Mouse (Mus musculus): ENCODE results near the gene Car10.

Car10 gene

DNA sequence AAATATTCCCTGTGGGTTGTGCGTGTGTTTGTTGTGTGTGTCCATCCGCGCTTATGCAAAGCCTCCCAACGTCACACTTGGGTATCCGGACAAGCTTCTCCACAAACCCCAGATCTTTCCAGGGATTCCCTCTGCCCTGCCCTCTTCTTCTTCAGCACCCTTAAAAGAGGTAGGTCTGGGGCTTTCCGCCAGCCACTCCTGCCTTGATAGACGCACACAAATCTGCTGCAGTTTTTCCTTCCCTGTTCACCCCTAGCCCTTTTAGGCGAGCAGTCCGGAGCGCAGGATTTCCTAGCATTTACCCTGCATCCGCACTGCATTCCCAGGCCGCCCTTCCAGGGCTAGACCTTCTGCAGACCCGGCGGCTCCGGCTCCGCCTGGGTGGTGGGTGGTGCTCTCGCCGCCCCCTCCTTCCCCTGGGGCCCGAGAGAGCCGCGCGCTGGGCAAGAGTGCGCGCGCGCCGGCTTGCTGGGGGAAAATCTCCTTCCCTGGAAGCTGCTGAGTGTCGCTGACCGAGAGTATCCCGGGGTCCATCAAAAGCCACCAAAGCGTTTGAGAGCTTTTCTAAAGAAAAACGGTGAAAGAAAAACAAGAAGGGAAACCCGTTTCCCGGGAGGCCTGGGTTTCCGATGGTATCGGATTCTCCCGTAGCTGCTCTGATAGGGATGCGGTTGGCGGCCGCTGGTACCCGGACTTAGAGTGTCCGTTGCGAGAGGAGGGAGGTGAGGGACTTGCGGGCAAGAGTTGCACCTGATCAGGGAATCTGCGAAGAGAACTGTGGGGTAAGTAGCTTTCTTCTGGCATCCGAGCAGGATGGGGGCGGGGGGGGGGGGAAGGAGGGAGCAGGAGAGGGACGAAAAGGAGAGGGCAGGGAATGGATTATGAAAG, at the start of gene Car10:
Gene Car10, plus strand, starts transcription at position 88 of the 888 bp plus-strand sequence.
- DNase-seq, result no peak

GRCm38 (mm10) chr11:93065021-93065420, 32.8 kb upstream of the Car10 start:
- DNase-seq, result no peak

DNA sequence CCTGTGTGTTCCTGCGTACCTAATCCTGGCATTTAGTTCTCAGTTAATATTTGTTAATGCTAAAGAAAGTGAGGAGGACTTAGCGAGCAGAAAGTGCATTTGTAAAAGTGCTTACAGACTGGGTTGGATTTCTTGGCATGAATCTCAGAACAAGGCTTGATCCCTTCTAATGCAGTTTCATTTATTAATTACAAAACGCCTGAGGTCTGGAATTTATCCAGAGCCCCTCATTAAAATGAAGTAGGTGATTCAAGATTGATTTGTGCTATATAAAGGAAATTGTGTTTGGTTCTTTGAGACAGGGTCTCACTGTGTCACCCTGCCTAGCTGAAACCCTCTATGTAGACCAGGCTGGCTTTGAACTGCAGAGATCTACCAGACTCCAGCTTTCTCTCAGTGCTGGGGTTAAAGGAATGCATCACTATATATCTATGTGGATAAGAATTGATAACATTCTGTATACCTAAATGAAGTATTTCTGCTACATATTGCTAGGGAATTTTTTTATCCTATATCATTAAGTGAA, 32.1 kb upstream of the Car10 start:
- DNase-seq, result no peak

GRCm38 (mm10) chr11:93095588-93095987, 2.2 kb upstream of the Car10 start:
- no peak for DNase-seq

- DNase-seq, result peak; percentile 38
These were observed 827 bp upstream of the Car10 start for GRCm38 (mm10) chr11:93097001-93097400.

DNA sequence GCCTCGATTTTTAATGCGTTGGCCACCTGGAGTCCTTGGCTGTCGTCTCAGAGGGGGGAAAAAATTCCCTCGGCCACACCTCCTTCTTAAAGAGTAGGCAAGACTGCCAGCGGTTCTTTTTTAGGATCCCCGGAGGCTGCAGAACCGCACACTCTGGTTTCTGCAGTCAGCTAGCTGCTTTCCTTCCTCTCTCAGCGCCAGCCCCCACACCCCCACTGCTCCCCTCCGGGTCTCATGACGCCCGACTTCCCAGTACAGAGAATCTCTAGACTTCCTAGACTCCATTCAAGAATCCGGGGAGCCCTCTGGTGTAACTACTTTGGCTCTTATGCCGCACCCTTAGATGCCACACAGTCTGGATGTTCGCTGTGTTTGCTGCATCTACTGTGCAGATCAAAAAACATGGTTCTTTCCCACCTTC, 387 bp upstream of the Car10 start:
- DNase-seq, result no peak

DNA sequence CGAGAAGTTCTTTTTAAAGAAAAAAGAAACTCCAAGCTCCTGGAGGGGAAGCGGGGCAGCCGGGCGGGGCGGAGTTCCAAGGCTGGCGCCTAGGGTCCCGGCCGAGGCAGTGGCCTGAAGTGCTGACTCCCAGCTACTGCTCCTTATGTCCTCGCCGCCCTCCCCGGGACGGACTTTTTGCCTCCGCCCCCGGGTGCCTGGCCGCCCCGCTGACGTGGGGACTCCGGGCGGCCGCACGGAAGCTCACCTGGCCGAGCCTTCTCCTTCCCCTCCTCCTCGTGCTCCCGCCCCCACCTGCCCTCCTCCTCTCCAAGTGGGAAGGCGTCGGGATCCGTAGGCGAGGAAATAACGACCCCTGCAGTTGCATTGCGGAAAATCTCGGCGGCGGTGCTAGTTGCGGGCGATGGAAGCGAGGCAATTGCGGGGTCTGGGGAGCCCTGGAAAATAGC, 1.1 kb downstream of the Car10 start:
- no peak for DNase-seq

DNA sequence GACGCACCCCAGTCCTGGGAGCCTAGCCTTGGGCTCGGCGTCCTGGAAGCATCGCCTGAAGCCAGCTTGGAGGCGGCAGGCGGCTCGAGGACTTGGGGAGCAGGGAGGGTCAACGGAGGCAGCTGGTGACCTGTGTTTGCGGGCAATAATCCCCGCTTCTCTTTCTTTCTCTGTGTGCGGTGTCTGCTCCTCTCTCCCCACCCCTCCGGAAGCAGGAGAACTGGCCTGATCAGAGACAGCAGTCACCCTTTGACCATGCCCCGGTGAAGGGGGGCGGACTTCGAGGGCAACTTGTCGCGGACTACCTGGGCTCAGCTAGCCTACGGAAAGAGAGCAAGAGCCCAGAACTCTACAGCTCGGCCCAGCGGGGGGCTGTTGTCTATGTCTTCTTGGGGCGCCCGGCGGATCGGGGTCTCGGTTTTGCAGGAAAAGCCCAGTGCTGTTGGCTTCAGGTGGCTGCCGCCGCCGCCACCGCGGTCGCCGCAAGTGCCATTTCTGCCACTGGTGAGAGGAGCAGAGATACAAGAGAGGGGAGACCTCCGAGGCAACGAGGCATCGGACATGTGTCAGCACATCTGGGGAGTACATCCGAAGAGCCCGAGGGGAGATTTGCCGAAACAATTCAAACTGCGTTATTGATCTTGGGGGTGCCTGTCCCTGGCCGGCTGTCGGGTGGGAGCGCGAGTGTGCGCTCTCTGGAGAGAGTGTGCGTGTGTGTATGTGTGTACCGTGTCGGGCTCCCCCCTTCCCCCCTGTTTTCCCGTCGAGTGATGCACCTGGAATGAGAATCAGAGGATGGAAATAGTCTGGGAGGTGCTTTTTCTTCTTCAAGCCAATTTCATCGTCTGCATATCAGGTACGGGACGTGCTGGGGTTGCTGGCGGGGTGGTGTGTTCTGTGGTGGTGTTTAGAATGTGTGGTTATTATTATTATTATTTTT, 1.9 kb downstream of the Car10 start:
- DNase-seq, result no peak

DNA sequence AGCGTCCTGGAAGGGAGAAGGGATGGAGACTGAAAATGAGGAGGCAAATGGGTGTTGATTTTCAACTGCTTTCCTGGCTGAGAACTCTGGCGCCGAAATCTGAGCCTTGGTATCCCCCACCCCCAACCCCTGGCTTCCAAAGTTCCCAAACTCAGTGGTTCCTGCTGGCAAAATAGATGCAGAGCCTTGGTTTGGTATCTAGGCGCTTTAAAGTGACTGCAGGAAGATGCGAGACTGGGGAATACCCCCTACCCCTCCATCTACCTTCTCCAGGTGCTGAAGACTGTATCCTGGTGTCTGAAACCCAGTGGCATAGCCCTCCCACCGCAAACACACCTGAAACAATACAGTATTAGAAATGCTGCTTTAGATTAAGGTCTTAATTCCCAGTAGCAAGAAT, 2.8 kb downstream of the Car10 start:
- no peak for DNase-seq

DNA sequence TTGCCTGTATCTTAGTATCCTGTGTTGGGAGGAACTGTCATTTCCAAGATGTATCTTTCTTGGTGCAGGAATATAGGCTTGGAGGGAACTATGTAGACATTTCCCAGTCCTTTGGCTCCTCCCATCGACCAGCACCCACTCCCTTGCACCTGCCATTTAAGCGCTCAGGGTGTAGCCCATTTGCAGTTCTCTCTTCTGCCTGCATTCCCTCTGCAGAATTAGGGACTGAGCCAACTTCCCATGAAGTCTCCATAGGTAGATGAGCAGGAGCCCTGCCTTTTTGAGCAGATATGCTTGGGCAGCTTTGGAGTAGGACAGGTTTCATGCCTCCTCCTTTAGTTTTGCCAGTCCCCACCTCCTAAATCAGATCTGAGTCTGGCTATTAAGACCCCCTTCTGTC, 3.3 kb downstream of the Car10 start:
- DNase-seq, result no peak

DNA sequence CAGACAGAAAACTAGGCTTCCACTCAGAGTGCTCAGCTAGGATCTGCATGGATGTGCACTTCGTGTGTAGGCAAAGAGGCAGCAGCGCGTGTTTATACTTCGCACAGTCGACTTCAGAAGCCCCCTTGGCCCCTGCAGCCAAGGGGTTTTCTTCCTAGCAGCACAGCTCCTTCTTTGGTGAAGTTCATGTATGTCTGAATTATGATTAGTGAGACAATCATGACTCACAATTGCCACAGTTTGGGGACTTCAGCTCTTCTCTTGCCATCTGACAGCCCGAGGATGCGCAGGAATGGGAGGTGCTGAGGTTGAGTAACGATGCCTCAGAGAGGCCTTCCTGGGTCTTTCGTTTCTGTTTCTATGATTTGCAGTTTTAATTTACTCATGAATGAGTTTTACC, 4.5 kb downstream of the Car10 start:
- DNase-seq, result no peak

DNA sequence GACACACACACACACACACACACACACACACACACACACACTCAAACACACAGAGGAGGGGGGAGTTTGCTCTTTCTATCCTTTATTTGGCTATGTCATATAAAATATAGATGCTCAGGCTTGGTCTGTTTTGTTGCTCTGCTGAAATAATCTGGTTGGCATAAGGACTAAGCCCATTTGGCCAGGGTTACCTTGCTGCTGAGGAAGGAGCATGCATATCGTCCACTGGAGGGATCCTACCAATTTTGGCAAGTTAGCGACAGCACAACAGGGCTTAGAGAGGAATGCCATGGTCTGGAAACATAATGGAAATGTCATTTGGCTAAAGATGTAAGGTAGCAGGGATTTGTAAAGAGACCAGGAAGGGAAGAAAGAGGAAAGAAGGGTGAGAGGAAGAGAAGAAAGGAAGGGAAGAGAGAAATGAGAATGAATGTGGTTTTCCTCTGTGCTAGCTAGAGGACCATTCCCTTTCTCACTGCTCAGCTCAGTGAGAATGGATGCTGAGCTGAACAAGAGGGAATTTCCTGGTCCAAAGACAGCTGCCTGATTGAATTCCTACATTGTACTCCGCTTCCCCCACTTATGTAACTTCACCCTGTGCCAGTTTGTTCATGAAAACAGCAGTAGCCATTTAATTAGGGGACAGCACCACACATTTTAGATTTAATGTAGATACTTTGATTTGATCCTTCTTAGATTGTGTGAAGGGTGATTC, 5.4 kb downstream of the Car10 start:
- DNase-seq, result no peak

- DNase-seq, result no peak
These were observed 11.6 kb downstream of the Car10 start for GRCm38 (mm10) chr11:93109451-93109850.

DNA sequence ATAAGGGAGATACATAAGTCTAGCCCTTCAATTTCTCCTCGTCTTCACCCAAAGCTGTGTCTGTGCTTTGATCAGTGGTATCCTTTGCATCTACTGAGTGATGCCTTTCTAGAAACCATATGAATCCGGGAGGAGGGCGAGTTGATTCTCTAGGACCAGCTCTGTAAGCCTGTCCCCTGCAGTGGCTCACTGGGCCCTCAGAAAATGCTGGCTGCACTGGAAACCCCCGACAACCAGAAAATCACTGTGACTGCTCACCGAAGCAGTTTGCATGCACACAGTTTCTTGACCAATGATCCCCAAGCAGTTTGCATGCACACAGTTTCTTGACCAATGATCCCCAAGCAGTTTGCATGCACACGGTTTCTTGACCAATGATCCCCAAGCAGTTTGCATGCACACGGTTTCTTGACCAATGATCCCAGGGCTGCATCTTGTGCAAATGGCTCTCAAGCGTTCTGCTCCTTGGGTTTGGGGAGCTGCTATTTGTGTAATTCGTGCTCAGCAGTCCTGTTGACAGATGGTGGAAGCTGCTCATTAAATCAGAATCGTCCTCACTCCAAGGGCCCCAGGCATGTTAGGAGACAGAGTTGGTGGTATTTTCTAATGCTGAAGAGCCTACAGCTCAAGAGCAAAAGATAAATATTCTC, 23.1 kb downstream of the Car10 start:
- DNase-seq, result no peak

DNA sequence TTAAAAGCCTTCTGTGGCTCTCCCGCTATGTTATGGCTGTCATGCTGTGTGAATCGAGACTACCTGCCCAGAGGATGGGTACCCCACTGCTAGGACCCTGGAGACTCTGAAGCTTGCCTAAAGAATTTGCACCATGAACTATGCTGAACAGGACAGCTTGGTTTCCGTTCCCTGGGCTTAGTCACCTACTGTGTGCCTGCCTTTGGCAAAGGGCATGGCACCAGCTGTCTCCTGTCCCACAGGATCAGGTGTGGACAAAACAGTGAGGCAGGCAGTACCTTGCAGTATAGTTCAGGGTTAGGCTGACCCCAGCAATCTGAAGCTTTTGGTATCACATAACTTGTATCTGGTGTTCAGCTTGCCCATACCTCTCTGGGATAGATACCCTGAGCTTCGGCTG, 25.9 kb downstream of the Car10 start:
- DNase-seq, result no peak

GRCm38 (mm10) chr11:93126466-93126865, 28.6 kb downstream of the Car10 start:
- no peak for DNase-seq

DNA sequence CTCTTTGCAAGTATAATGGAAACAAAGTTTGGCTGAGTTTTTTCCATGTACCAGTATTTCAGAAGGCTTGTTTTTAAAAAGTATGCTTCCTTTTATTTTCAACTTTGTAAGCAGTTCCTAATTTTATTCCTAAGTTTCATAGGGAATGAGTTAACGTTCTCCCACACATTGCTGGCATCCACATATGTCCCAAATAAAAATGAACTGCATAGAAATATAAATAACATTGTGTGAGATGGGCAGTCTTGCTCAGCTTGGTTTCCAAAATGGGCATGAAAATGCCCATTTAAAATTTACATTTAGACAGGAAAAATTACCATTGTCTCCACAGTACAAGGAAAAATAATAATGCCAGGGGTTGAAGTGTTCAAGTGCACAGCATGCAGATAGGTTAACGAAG, 30.7 kb downstream of the Car10 start:
- DNase-seq, result no peak

- no peak for DNase-seq
These were observed 40.0 kb downstream of the Car10 start for GRCm38 (mm10) chr11:93137841-93138240.

DNA sequence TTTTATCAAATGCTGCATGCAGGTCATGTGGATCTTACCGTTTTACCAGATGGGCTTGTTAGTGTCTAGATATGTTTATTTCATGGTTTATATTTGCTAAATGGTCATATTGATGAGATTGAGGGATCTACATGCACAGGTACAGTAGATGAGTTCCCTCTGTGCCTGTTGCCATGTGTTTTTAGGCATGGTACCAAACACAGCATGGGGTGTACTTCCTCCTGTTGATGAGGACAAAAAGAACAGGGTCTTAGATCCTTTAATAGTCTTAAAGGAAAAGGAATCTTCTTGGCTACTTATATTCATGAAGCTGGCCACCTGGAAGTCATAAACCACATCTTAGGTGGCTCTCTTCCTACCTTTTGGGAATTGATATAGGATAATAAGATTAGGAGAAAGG, 43.9 kb downstream of the Car10 start:
- no peak for DNase-seq

- peak; percentile 39 for DNase-seq
These were observed 46.7 kb downstream of the Car10 start for GRCm38 (mm10) chr11:93144544-93144943.

- no peak for DNase-seq
These were observed 57.1 kb downstream of the Car10 start for GRCm38 (mm10) chr11:93154910-93155309.

- DNase-seq, result no peak
These were observed 74.6 kb downstream of the Car10 start for GRCm38 (mm10) chr11:93172430-93172829.
